Mouse (Mus musculus) spleen, postnatal 14 days (tissue): ENCODE data around the gene Mtmr12.
A peak's percentile ranks its signal among the peaks of the same experiment; 100 is the strongest.

ENCODE experiments used
- DNase-seq, 2 experiments: peaks; one replicate each; pipeline ENCODE4 v3.0.0; 2021 to 2022; ENCODE audit warnings: low spot score in 2 of 2

The Mtmr12 gene

GRCm38 (mm10) chr15:12321788-12322621, 117.2 kb downstream of the Mtmr12 start, which contains the start of gene 1810049J17Rik:
TSS of gene 1810049J17Rik (minus strand) at chr15:12321899.
- DNase-seq = peak; percentile 27 to 28

- no peak for DNase-seq
Observed at GRCm38 (mm10) chr15:12322676-12323402, 118.0 kb downstream of the Mtmr12 start.
